Mouse (Mus musculus): ENCODE measurements at regions not wholly inside any gene's neighbourhood (a gene's known extent, or its start where the extent isn't known, plus 50 kb on each side); places are given as distances from the start of the nearest gene placed in this dataset.

- TF ChIP-seq CTCF (IDR thresholded peaks at IDR 0.05; ENCODE audit: insufficient read depth, low read length) (no peak), POLR2A (IDR thresholded peaks at IDR 0.05; ENCODE audit: borderline replicate concordance, extremely low read depth, low read depth, low read length) (no peak)
Measured at GRCm38 (mm10) chr5:90049856-90050255, 166.7 kb upstream of the Adamts3 start.
